Mouse (Mus musculus): ENCODE measurements around the gene Hmg20b. TPM values are rescaled to one million over a fixed set of nuclear protein-coding genes. Genes with fewer than 3 reads are reported as not detected.
A peak's percentile ranks its signal among the peaks of the same experiment; 100 is the strongest.

The Hmg20b gene
- polyA plus RNA-seq, 1 experiment from 2014 or later, result 81.9 TPM

DNA sequence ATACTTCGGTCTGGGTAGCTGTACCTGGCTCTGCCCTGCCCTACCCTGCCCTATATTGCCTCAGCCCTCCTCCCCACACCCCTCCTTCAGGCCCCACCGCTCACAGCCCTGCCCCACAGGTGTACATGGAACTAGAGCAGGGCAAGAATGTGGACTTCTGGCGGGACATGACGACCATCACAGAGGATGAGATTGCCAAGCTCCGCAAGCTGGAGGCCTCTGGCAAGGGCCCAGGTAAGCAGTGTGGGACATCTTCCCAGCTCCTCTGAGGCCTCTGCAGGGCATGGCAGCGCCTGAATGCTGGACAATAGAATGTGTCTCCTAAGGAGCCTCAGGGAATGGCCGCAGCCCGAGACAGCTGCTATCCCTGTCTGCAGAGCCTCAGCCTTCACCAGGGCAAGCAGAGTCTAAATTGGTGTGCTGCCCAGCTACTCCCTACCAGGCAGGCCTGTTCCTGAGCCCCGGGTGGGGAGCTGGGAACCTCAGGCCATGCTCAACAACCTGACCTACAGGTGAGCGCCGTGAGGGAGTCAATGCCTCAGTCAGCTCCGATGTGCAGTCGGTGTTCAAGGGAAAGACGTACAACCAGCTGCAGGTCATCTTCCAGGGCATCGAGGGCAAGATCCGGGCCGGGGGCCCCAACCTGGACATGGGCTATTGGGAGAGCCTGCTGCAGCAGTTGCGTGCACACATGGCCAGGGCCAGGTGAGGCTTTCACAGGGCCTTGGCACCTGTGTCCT, 26.3 kb downstream of the Hmg20b start:
- Histone ChIP-seq H3K4me2 (no peak overlapping the region), H3K4me3 (no peak overlapping the region), H3K9ac (no peak overlapping the region), H3K36me3 (peaks cover 57% of the 10 kb centered on the region), H3K9me3 (no peaks in the 10 kb centered on the region), H3K27me3 (replicated peaks) (no peaks in the 10 kb centered on the region), H3K27ac (replicated peaks) (no peak overlapping the region), H3K4me1 (peaks cover 53% of the 10 kb centered on the region)
- no peak for ATAC-seq (ENCODE audit: extremely low read depth, insufficient number of reproducible peaks, low FRiP score, low TSS enrichment)
- 92% methylated on average over 18 of the region's 18 CpGs for WGBS

DNA sequence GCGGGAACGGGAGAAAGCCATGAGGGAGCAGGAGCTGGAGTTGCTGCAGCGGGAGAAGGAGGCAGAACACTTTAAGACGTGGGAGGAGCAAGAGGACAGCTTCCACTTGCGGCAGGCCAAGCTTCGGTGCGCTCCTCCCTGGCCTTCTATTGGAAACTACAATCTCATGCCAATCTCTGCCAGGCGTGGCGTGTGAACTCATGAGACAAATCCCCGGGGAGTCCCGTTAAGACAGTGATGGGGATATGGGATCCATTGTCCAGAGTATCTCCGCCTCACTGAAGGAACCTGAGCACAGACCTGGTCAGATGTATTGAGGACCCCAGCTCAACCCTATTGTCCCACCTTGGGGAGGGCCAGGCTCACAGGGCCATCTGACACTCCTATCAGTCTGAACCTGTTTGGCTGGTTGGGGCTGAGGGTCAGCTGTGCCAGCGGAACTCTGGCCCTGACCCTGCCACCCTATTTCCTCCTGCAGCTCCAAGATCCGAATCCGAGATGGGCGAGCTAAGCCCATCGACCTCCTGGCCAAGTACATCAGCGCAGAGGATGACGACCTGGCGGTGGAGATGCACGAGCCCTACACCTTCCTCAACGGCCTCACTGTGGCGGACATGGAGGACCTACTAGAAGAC, 27.0 kb downstream of the Hmg20b start:
- Histone ChIP-seq H3K4me3 (no peak overlapping the region), H3K4me2 (no peak overlapping the region), H3K9ac (no peak overlapping the region), H3K27me3 (replicated peaks) (no peaks in the 10 kb centered on the region), H3K36me3 (peaks cover 64% of the 10 kb centered on the region), H3K27ac (replicated peaks) (no peak overlapping the region), H3K9me3 (no peaks in the 10 kb centered on the region), H3K4me1 (peaks cover 53% of the 10 kb centered on the region)
- ATAC-seq (ENCODE audit: extremely low read depth, insufficient number of reproducible peaks, low FRiP score, low TSS enrichment), result no peak
- WGBS, result 91% methylated on average over 23 of the region's 23 CpGs

DNA sequence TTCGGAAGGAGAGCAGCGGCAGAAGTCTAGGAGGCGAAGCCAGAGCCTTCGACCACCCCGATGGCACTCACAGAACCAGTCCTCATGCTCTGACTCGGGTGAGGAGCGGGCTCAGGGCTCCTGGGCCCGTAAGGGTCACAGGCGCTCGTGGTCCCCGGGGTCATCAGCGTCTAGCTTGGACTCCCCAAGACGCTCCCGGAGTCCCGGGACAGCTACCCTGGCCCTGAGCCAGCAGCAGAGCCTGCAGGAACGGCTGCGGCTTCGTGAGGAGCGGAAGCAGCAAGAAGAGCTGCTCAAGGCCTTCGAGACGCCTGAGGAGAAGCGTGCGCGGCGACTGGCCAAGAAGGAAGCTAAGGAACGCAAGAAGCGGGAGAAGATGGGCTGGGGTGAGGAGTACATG, 27.8 kb downstream of the Hmg20b start:
- no peak overlapping the region for H3K27ac ChIP-seq (replicated peaks)
- H3K9ac ChIP-seq, result peak overlapping the region; percentile 96
- H3K4me3 ChIP-seq, result peak overlapping the region; percentile 99
- peaks cover 52% of the 10 kb centered on the region for H3K4me1 ChIP-seq
- 91% methylated on average over 27 of the region's 27 CpGs for WGBS
- H3K27me3 ChIP-seq (replicated peaks), result no peaks in the 10 kb centered on the region
- peaks cover 67% of the 10 kb centered on the region for H3K36me3 ChIP-seq
- H3K4me2 ChIP-seq, result peak overlapping the region; percentile 94
- H3K9me3 ChIP-seq, result no peaks in the 10 kb centered on the region
- ATAC-seq (ENCODE audit: extremely low read depth, insufficient number of reproducible peaks, low FRiP score, low TSS enrichment), result no peak

GRCm38 (mm10) chr10:81321436-81321835, 28.8 kb downstream of the Hmg20b start:
- peaks cover 53% of the 10 kb centered on the region for H3K4me1 ChIP-seq
- H3K36me3 ChIP-seq, result peaks cover 58% of the 10 kb centered on the region
- peak overlapping the region; percentile 94 for H3K4me2 ChIP-seq
- H3K9me3 ChIP-seq, result no peaks in the 10 kb centered on the region
- peak overlapping the region; percentile 99 for H3K4me3 ChIP-seq
- H3K27ac ChIP-seq (replicated peaks), result peak overlapping the region; percentile 89
- H3K27me3 ChIP-seq (replicated peaks), result no peaks in the 10 kb centered on the region
- WGBS, result 2% methylated on average over 20 of the region's 20 CpGs
- H3K9ac ChIP-seq, result peak overlapping the region; percentile 96
- no peak for ATAC-seq (ENCODE audit: extremely low read depth, insufficient number of reproducible peaks, low FRiP score, low TSS enrichment)

- peak within 1 kb of the TSS; percentile 94 for H3K4me2 ChIP-seq
- peak within 1 kb of the TSS; percentile 99 for H3K4me3 ChIP-seq
- WGBS, result under 1% methylated on average over 68 of the region's 68 CpGs
- peak; percentile 88 for ATAC-seq (ENCODE audit: extremely low read depth, insufficient number of reproducible peaks, low FRiP score, low TSS enrichment)
- peak within 1 kb of the TSS; percentile 89 for H3K27ac ChIP-seq (replicated peaks)
- peak within 1 kb of the TSS; percentile 96 for H3K9ac ChIP-seq
- no peaks in the 10 kb centered on the region for H3K27me3 ChIP-seq (replicated peaks)
- H3K4me1 ChIP-seq, result peaks cover 52% of the 10 kb centered on the region
- H3K9me3 ChIP-seq, result no peaks in the 10 kb centered on the region
- peaks cover 58% of the 10 kb centered on the region for H3K36me3 ChIP-seq
Measured at GRCm38 (mm10) chr10:81320550-81321347, 29.5 kb downstream of the Hmg20b start, which contains the start of gene Cactin. Gene Cactin, plus strand, starts transcription at chr10:81321103.

DNA sequence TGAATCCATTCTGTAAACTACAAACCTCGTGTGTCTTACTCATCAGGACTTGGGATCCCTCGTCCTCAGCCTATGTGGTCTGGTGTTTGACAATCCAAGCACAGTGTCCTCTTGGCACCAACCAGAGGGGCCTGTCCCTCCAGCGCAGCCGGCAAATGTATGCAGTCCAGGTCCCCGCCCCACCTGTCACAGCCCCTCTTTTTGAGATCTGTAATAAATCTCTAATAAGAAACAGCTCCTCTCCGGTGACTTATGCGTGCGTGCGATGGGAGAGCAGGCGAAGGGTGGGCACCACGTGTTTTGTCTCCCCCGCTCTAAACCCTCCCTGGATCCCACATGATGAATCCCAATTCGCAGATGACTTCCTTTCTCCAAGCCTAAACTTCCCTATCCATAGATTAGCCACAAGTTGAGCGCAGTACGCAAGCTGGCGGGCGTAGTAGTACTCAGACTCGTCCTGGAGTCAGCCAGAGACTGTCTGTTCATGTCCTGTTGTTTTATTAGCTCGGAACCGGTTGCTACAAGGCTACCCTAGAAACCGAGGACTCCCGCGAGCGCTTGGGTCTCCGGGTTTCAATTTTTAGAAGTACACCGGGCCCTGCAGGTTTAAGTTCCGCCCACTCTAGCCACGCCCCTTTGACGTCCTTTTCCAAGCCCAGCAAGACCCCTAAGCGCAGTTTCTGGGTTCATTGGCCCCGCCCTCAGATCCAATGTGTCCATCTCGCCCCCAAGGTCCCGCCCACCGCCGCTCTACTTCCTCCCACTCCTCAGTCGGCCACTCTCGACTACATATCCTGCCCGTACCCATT, 30.3 kb downstream of the Hmg20b start:
- Histone ChIP-seq H3K4me1 (peaks cover 52% of the 10 kb centered on the region), H3K4me2 (peak overlapping the region; percentile 94), H3K36me3 (peaks cover 58% of the 10 kb centered on the region), H3K27me3 (replicated peaks) (no peaks in the 10 kb centered on the region), H3K4me3 (peak overlapping the region; percentile 99), H3K9me3 (no peaks in the 10 kb centered on the region), H3K27ac (replicated peaks) (peak overlapping the region; percentile 89), H3K9ac (peak overlapping the region; percentile 82)
- WGBS, result 2% methylated on average over 38 of the region's 38 CpGs
- peak; percentile 74 for ATAC-seq (ENCODE audit: extremely low read depth, insufficient number of reproducible peaks, low FRiP score, low TSS enrichment)

- peak overlapping the region; percentile 94 for H3K4me2 ChIP-seq
- H3K4me1 ChIP-seq, result peaks cover 52% of the 10 kb centered on the region
- WGBS, result 32% methylated on average over 8 of the region's 8 CpGs
- peak overlapping the region; percentile 99 for H3K4me3 ChIP-seq
- H3K27me3 ChIP-seq (replicated peaks), result no peaks in the 10 kb centered on the region
- H3K9ac ChIP-seq, result peak overlapping the region; percentile 82
- peak overlapping the region; percentile 89 for H3K27ac ChIP-seq (replicated peaks)
- ATAC-seq (ENCODE audit: extremely low read depth, insufficient number of reproducible peaks, low FRiP score, low TSS enrichment), result no peak
- H3K36me3 ChIP-seq, result peaks cover 58% of the 10 kb centered on the region
- H3K9me3 ChIP-seq, result no peaks in the 10 kb centered on the region
Measured at GRCm38 (mm10) chr10:81319330-81319699, 31.0 kb downstream of the Hmg20b start.

DNA sequence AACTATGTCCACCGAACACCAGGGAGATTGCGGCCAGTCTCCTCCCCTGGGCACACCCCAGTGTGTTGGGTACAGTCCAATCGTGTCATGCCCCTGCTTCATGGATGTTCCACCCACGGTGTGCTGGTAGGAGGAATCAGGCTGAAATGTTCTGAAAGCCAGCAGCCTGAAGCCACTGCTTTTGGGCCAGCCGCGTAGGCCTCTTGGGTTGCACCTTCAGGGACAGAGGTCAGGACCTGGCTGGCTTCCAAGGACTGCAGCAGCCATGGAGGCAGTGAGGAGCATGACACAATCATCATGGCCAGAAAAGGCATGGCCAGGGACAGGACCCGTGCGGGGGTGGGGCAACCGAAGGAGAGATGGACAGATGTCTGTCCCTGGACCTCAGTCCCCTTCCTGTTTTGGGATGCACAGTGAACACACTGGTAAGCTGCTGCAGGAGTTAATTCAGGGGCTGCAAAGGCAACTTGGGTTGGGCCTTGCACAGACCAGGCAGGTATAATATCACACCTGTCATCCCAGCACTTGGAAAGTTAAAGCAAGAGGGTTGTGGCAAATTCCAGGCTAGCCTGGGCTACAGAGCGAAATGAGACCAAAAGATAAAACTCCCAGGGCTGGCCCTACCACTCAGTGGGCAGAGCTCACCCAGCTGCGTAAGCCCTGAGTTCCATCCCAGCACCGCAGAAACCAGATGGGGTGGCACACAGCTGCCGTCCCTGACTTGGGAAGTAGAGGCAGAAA, 31.5 kb downstream of the Hmg20b start:
- H3K4me3 ChIP-seq, result peak overlapping the region; percentile 99
- peak overlapping the region; percentile 89; the same call in 1 of the 2 replicates for H3K27ac ChIP-seq (replicated peaks)
- WGBS, result 87% methylated on average over 13 of the region's 13 CpGs
- H3K36me3 ChIP-seq, result peaks cover 58% of the 10 kb centered on the region
- no peak for ATAC-seq (ENCODE audit: extremely low read depth, insufficient number of reproducible peaks, low FRiP score, low TSS enrichment)
- H3K4me1 ChIP-seq, result peaks cover 52% of the 10 kb centered on the region
- H3K9me3 ChIP-seq, result no peaks in the 10 kb centered on the region
- H3K27me3 ChIP-seq (replicated peaks), result no peaks in the 10 kb centered on the region
- peak overlapping the region; percentile 94 for H3K4me2 ChIP-seq
- peak overlapping the region; percentile 82 for H3K9ac ChIP-seq

GRCm38 (mm10) chr10:81317273-81317672, 33.0 kb downstream of the Hmg20b start:
- H3K27me3 ChIP-seq (replicated peaks), result no peaks in the 10 kb centered on the region
- peaks cover 58% of the 10 kb centered on the region for H3K36me3 ChIP-seq
- peak overlapping the region; percentile 34 for H3K4me3 ChIP-seq
- no peak for ATAC-seq (ENCODE audit: extremely low read depth, insufficient number of reproducible peaks, low FRiP score, low TSS enrichment)
- peaks cover 47% of the 10 kb centered on the region for H3K4me1 ChIP-seq
- peak overlapping the region; percentile 76 for H3K9ac ChIP-seq
- H3K9me3 ChIP-seq, result no peaks in the 10 kb centered on the region
- 11% methylated on average over 20 of the region's 20 CpGs for WGBS
- H3K27ac ChIP-seq (replicated peaks), result no peak overlapping the region; the same call in 1 of the 2 replicates
- peak overlapping the region; percentile 64 for H3K4me2 ChIP-seq

DNA sequence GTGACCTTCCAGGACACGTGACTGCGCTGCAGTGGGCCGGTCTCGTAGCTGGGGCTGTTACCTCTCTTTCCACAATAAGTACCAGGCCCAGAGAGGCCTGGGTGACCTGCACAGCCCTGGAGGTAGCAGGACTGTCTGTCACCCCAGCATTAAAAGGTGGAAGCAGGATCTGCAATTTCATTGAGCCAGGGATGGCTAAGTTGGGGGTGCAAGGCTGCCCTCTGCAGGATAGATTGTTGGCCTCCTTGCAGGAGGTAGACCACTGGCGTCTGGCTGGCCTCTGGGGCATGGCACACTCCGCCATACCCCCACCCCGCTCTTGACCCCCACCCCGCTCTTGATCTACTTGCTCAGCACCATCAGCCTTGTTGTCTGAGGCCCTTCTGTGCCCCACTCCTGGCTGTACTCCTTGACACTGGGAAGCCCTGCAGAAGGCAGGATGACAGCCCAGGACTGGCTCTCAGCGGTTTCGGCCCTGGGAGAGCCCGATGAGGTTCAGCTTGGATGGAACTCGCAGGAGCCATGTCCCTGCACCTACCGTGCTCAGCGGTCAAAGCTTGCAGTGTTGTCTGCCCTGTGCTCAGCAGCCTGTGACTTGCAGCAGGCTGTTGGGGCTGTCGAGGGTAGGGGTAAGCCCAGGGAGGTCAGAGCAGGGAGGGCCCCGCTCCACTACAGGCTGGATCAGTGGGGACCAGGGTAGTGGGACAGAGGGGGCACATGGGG, 33.8 kb downstream of the Hmg20b start:
- Histone ChIP-seq H3K27ac (replicated peaks) (0 out of 2 replicates have a peak overlapping the region, but pooled peaks have one; percentile 29), H3K9me3 (no peaks in the 10 kb centered on the region), H3K27me3 (replicated peaks) (no peaks in the 10 kb centered on the region), H3K4me2 (peak overlapping the region; percentile 64), H3K9ac (peak overlapping the region; percentile 76), H3K4me3 (peak overlapping the region; percentile 34), H3K36me3 (peaks cover 64% of the 10 kb centered on the region), H3K4me1 (peaks cover 40% of the 10 kb centered on the region)
- 40% methylated on average over 16 of the region's 16 CpGs for WGBS
- ATAC-seq (ENCODE audit: extremely low read depth, insufficient number of reproducible peaks, low FRiP score, low TSS enrichment), result no peak
